Mouse (Mus musculus) right cerebral cortex, postnatal 36 days (tissue): ENCODE data around the gene Capza2.
"Not testable (repeated sequence)": the region's sequence is repeated elsewhere in the genome, so short reads cannot be mapped to it uniquely, and the experiment has no call there.

Experiments used
- DNase-seq, 2 experiments: peaks; one replicate each; pipeline ENCODE4 v3.0.0; 2022; ENCODE audit warnings: low spot score in 2 of 2, mixed read lengths in 1 of 2

The Capza2 gene

DNA sequence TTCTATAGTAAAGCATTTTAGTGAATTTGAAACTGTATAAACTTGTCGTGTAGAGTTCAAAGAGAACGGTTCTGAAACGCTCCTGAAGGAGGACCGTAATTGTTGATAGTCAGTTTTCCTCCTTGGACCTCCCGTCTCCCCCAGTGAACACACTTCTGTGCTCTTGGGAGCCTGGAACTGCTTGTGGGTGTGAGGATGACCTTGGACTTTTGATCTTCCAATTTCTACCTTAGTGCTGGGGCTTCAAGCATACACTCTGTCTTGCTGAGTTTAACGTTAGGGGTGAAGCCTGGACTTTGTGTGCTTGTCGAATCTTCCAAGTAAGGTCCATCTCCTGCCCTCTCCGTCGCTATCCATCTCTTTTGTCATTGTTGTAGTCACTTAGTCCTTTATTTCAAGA is 4.0 kb downstream of the Capza2 start:
- no peak for DNase-seq

DNA sequence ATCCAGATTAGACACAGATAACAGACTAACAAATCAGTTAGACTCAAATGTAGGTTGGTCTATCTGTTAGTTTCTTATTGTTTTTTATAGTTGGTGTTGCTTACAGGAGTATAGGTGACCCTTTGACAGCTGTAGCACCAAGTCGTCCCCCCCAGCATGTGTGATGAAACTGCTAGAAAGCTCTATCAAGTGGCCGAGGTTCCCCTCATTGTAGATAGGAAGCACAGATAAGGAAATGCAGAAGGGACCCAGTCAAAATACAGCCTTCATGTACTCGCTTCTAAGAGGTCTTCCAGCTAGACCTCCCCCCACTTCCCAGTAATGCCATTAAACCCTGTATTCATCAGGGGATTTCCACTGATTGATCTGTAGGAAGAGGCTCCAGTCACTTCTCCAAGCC is 6.7 kb downstream of the Capza2 start:
- no peak for DNase-seq

DNA sequence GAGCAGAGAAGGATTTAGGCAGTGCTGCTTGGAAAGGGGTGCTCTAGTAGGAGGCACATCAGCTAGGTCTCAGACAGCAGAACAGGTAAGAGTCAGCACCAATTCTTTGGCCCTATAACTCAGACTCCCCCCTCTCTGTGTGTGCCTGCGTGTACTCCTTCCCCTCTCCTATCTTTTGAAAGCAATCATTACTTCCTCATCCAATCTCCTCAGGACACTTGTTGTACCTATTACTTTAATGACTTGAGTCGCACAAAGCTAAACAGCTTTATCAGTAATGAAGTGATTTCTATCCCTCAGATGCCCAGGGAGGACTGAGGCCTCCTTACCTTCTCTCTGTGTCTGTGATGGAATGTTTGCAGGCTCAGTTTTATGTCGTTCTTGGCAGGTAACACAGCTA is 10.1 kb downstream of the Capza2 start:
- DNase-seq, result no peak

DNA sequence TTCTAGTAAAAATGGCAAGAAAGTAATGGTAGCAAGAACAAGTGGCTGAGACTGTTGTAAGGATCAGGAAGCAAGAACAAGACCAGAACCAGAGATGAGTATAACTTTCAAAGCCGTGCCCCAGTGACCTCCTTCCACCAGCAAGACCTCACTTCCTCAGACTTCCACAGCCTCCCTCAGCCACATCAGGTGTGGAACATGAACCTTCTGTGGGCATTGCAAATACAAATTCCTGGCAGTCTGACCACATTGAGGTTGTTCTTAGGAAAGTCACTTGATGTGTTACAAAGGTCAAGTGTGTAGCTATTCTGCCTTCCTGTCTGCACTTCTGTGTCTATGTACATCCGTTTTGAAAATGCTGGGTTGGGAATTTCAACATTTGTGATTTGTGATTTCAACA is 16.1 kb downstream of the Capza2 start:
- no peak for DNase-seq

DNA sequence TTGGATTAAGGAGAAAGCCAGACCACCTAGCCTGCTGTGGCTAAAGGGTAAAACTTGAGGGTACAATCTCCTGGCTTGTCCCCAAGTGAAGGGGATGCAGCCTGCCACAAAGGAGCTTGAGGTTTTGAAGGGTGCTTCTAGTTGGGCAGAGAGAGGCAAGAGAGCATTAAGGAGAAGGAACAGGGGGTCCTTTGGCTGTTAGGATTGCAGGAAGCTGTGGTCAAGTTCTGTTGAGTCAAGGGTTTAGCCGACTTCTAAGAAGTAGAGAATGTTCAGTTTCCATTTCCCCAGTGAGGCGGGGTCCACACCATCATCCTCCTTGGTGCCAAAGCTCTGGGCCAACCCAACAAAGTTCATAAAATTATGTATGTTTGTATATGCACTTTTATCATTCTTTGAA is 19.0 kb downstream of the Capza2 start:
- DNase-seq, result no peak

DNA sequence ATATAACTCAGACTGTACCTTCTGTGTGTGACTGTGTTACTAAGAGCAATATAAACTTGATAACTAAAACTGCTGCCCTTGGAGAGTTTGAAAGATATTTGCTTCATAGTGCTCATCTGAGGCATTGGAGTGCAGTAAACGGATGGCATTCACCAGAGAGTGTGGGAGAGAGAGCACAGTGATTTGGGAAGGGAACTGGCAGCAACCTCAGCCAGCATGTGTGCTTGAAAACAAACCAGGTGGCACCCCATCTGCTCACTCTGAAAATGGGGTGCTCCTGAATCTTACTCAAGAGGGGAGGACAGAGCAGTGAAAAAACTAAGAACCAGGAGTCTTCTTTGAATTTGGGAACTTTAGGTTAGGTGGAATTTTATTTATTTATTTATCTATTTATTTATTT is 21.3 kb downstream of the Capza2 start:
- DNase-seq, result peak in 1 of 2 experiments; percentile 47

DNA sequence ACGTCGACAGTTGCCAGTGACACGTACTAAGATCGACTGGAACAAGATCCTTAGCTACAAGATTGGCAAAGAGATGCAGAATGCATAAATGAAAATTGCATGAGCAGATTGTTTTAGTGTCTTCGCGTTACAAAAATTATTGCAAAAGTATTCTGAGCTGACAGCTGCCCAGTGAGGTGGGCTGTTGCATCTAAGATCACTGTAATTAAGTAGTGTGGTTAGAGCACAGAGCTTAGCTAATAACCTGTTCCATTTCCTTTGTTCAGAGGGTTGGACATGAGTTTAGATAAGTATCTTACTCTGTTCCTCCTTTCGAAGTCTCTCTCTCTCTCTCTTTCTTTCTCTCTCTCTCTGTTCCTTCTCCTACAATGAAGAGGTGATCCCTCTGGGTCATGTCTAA is 29.3 kb downstream of the Capza2 start:
- DNase-seq, result no peak

DNA sequence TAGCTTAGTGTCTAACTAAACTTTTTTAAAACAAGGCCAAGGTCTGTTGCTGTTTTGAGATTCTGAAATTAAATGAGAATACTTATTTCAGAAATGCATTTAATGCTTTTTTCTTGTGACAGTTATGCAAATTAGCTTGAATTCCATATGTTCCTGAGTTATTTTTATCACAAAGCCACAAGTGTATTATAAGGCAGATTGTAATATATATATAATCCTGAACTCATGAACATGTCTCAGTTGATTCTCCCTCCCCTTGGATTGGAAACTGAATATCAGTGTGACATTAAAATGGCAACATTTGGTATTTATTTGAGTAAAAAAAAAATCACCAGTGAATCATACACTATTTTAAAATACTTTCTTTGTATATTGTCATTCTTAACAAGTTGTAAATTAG is 30.0 kb downstream of the Capza2 start:
- no peak for DNase-seq

DNA sequence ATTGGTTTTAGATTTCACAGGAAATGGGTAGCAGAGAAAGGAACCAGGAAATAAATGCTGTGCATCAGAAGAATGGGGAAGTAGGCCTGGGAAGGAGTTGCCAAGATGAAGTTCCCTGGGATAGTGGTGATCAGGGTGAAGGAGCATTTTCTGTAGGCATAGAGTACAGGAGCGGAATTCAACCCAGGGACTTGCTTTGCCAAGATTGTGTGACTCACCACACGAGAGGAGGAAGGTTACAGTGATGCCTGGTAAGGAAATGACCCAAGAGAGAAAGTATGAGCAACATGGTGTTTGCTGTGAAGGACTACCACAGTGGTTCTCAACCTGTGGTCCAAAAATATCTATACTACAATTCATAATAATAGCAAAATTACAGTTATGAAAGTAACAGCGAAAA is 31.8 kb downstream of the Capza2 start:
- no peak for DNase-seq

DNA sequence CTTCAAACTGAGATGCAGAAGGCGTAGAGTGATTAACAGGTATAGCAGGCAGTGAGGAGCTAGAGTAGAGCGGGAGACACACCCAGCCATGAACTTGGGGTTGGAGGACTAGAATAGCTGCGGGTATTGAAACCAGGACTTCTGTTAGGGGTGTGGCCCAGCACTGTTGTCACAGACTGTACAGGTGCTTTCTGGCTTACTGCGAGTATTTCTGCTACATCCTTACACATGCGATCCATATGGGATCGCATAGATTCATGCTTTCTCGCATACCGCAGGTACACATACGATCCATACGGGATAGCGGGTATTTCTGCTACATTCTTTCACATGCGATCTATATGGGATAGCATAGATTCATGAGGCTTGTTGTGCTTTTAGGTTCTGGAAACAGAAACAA is 32.3 kb downstream of the Capza2 start:
- no peak for DNase-seq

DNA sequence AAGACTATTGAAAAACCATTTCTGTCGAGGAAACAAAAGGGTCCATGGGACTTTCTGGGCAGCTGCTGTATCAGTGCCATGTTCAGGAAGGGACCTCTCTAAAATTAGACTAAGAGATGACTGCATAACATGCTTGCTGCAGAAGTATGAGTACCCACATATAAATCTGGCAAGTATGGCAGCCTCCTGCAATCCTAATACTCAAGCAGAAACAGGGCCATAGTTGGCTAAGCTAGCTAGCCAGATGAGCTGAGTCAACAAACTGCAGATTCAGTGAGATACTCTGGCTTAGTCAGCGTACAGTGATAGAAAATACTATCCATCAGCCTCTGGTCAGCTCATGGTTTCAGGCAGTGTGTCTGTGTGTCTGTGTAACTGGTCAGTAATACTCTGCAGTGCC is 33.8 kb downstream of the Capza2 start:
- DNase-seq, result no peak

DNA sequence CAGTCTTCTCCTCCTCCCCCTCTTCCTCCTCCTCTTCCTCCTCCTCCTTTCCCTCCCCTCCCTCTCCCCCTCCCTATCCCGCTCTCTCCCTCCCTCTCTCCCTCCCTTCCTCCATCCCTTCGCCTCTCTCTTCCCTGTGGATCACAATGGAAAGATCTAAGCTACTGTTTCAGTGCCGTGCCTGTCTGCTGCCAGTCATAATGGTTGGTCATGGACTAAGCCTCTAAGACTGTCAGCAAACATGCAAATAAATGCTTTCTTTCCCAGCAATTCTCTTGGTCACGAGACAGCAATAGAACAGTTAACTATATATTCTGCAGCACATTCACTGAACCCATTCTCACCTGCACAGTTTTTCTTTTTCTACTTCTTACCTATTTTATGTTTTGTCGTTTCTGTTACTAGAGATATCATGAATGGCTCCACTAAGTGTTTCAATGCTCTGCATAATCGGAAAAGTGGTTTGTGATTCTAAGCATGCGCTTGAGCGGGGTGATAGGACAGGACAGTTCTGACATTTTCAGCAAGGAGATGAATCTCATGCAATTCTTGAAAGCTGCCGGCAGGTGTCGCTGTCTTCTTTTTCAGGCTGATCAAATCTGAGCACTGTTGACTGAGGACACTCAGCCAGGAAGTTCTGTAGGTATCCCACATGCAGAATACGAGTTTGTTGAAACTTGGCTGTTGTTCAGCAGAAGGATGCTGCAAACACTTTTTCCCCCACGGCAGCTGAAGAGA is 39.2 kb downstream of the Capza2 start:
- DNase-seq, result no peak

DNA sequence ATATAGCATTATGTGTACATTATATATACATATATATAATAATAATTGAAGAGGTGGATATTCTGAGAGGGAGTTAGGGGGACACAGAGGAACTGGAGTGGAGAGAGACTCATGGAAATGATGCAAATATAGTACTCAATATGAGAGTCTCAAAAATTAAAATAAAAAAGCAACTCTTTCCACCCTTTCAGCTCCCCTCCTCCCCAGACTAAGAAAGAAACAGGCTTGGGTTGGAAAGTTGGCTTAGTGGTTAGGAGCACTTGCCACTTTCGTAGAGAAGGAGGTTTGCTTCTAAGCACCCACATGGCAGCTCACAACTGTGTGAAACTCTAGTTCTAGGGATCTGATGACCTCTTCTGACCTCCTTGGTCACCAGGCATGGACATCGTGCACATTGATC is 41.0 kb downstream of the Capza2 start:
- DNase-seq, result no peak

DNA sequence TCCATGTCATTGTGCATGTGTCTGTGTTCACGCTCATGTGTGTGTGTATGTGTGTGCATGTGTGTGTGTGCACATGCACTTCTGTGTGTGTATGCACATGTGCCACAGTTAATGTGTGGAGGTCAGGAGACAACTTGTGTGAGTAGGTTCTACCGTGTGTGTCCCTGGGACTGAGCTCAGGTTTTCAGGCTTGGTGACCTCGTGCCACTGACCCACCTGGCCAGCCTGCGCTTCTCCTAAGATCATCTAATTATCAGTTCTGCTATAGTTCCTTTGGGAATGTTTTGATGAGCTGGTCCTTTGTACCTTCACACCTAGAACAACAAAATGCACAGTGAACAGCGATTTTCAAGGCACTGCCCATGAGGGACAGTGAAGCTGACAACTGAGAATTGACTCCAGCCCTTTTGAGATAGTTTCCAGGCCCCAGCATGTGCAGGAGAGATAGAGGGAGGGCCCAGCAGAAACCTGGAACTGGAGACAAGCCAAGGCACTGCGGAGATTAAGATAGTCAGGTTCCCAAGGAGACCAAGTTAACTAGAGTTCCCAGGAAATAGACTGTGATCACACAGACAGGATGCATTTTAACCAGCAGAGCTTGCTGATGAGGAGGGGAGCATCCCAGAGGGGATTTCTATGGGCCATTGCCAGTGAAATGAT is 44.4 kb downstream of the Capza2 start:
- no peak for DNase-seq

DNA sequence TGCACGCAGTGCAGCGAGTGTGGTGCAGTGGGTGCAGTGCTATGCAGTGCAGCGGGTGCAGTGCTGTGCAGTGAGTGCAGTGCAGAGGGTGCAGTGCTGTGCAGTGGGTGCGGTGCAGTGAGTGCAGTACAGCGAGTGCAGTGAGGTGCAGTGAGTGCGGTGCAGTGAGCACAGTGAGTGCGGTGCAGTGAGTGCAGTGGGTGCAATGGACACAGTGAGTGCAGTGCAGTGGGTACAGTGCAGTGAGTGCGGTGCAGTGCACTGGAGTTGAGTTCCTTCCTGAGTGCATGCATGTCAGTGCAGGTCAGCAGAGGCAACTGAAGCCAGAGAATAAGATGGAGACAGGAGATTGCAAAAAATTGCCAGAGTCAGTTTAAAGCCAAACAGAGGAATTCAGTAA is 45.8 kb downstream of the Capza2 start:
- DNase-seq, result no peak

DNA sequence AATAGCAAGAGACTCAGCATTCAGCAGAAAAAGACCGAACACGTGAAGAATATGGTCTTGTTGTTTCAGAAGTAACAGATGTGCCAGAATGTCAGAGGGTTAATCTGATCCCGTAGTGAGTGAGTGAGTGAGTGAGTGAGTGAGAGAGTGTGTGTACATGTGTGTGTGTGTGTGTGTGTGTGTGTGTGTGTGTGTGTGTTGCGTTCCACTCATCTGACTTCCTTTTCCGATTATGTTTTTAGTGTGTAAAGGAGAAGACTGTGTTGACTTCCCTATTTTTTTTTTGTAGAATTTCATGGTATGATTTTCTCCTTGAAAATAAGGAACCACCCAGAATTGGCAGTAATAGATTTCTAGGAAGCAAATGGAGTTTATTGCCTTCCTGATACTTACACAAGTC is 52.6 kb downstream of the Capza2 start:
- DNase-seq, result no peak

DNA sequence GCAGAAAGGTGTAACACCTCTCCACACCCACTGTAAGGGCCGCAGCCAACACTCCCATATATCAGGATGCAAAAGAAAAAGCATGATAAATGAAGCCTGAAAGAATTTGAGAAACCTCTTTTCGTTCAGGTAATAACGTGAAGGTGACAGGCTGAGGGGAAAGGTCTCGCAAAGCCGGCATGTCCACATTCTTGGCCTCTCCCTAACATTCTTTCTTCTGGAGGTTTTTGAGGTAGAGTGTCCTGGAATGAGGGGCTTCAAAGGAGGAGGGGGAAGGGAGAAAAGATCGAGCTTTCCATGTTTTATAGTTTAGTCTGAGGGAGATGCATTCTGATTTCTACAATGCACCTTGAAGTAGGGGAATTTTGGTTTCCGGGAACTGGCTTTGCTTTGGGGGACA is 56.6 kb downstream of the Capza2 start, which contains the start of gene St7:
TSS of gene St7 (plus strand) at position 287 of the 400 bp plus-strand sequence.
- no peak for DNase-seq

DNA sequence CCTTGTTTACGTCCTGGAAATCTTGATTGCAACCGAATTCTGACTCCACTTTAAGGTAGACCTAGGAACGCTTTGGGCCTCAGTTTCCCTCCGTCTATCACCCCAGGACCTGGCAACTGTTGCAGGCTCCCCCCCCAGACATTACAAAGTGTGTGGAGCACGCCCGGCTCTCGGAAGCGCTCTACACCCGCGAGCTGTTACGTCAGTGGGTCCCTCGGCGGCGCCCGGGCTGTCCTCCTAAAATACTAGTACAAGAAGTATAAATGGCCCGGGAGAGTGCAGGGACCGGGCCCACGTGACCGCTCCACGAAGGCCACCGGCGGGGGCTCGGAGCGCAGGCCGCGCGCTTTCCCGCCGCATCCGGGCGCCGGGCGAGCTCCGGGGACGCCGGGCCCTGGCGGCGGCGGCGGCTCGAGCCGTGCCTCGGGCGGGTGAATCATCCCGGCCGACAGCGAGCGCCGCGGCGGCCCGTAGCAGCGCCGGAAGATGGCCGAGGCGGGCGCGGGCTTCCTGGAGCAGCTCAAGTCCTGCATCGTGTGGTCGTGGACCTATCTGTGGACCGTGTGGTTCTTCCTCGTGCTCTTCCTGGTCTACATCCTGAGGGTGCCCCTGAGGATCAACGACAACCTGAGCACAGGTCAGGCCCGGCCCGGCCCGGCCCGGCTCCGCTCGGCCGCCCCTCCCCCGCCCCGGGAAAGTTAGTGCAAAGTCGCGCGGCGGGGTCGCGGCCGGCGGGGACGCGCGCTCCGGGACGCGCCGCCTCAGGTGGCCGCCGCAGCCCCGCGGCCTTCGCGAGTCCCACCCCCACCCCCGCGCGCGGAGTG is 57.9 kb downstream of the Capza2 start:
- DNase-seq, result peak; percentile 32 to 43

DNA sequence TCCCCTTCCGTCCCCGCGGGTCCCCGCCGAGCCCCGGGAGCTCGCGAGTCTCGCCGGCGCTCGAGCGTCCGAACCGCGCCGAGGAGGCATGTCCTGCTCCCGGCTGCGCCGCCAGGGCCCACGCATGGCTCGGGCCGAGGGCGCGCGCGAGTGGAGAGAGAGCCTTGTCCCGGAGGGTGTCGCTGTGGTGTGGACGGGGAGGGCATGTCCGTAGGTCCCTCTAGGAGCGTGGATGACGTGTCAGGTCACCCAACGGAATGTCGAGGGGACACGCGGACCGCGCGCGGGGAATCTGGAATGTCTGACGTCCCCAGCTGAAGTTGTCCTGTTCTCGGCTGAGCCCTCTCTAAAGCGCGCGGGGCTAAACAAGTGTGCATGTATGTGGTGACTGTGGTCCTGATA is 58.5 kb downstream of the Capza2 start:
- DNase-seq, result peak; percentile 35 to 36

DNA sequence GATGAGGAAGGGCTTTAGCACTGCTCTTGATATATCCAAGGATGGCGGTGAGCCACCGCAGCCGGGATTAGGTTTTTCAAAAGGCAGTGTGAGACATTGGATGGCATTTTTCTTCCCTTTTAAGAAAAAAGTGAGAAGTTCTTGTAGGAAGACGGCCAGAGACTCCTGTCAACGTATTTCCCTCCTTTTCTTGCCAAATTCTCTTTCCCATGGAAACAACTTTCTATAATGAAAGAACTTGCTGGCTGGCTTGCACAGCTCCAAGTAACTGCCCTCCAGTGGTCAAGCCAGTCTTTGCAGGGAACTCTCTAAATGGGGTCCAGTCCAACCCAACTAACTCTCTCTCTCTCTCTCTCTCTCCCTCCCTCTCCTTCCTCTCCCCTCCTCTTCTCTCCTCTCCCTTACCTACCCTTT is 60.3 kb downstream of the Capza2 start:
- peak; percentile 41 to 56 for DNase-seq

DNA sequence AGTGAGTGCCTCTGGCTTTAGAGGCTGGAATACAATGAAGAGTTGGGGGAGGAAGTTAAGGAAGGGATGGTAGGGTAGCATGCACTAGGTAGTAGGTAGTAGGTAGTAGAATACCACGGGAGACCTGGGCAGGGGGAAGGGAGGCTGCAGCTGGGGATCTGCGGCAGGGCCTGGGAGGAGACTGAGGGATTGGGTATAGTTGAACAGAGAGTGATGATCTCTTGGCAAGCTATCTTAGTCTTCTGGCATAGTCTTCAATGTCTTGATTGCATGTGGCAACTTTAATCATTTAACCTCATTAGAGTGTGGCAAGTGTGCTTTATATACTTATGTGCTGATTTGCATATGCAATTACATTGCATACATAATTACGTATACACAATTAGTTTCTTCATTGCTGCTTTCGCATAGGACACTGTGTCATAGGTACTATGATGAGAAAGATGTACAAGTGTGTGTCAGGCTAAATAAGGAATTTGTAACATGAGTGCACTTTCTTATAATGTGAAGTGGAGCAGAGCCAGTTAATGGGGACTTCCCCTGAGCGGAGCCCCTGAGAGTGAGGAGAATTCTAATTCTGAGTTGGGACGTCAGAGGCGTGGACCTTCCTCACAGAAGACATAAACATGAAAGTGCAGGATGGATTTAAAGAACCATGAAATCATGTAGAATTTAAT is 65.0 kb downstream of the Capza2 start:
- DNase-seq, result no peak

DNA sequence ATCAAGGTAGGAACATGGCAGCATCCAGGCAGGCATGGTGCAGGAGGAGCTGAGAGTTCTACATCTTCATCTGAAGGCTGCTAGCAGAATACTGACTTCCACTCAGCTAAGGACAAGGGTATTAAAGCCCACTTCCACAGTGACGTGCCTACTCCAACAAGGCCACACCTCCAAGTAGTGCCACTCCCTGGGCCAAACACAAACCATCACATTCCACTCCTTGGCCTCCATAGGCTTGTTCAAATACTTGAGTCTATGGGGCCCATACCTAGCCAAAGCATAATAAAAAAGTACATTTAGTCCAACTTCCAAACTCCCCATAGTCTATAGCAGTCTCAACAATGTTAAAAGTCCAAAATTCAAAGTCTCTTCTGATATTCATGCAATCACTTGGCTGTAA is 68.0 kb downstream of the Capza2 start:
- DNase-seq, result not testable (repeated sequence)
